Mouse (Mus musculus) CH12.LX (cell line): Measurements from ENCODE around the gene Nkd1. TPM values are rescaled to one million over a fixed set of nuclear protein-coding genes. Genes with fewer than 3 reads are reported as not detected.
A peak's percentile ranks its signal among the peaks of the same experiment; 100 is the strongest.

Source experiments
- DNase-seq: peaks from one replicate; pipeline ENCODE4 v3.0.0-alpha.2; 2013; ENCODE audit errors: extremely low read depth
- H3K27ac ChIP-seq: 2 replicates; pipeline ENCODE4 v1.5.1; 2012; ENCODE audit warnings: low read depth, mild to moderate bottlenecking, control low read depth, moderate library complexity; ENCODE audit not compliant: insufficient read depth
- H3K27me3 ChIP-seq: replicated peaks from 2 replicates; pipeline ENCODE3; 2012; ENCODE audit warnings: inconsistent platforms
- H3K36me3 ChIP-seq, 2 experiments: replicated peaks in 1 of 2; 2 replicates each; pipeline versions ENCODE3 to v1.6.1; 2012; ENCODE audit warnings: inconsistent platforms in 1 of 2, low read length in 1 of 2, mild to moderate bottlenecking in 1 of 2, mixed read lengths in 1 of 2, moderate library complexity in 1 of 2; ENCODE audit not compliant: control insufficient read depth in 1 of 2, insufficient read depth in 1 of 2
- H3K4me1 ChIP-seq, 2 experiments: 2 replicates each; pipeline ENCODE4 v1.6.1; 2012; ENCODE audit warnings: inconsistent platforms in 1 of 2, moderate library complexity in 1 of 2; ENCODE audit not compliant: insufficient read depth in 2 of 2, control insufficient read depth in 1 of 2
- H3K4me2 ChIP-seq: 2 replicates; pipeline ENCODE4 v1.6.1; 2012; ENCODE audit warnings: low read depth, mild to moderate bottlenecking, control low read depth; ENCODE audit not compliant: poor library complexity, insufficient read depth, severe bottlenecking
- H3K4me3 ChIP-seq, 3 experiments: fragments of 150-350 bp in 1 of 3; sonication (generic) in 1 of 3; replicated peaks in 1 of 3; 2 replicates each; pipeline versions ENCODE3 to v1.5.1; 2011 to 2012; ENCODE audit warnings: low read depth in 2 of 3, low read length in 2 of 3, mild to moderate bottlenecking in 2 of 3, moderate library complexity in 2 of 3, control low read depth in 1 of 3, improper control_type of control experiment in 1 of 3, inconsistent platforms in 1 of 3, mixed read lengths in 1 of 3; ENCODE audit not compliant: poor library complexity in 1 of 3
- H3K79me2 ChIP-seq: replicated peaks from 2 replicates; pipeline ENCODE4 v1.6.1; 2012; ENCODE audit warnings: mild to moderate bottlenecking, moderate library complexity; ENCODE audit not compliant: control insufficient read depth, poor library complexity, insufficient read depth, severe bottlenecking; ENCODE audit errors: extremely low read depth
- H3K9ac ChIP-seq: 2 replicates; pipeline ENCODE4 v1.6.1; 2012; ENCODE audit warnings: low read depth, mild to moderate bottlenecking, control low read depth, moderate library complexity; ENCODE audit not compliant: insufficient read depth
- H3K9me3 ChIP-seq: replicated peaks from 2 replicates; pipeline ENCODE3; 2012; ENCODE audit warnings: low read length, inconsistent platforms, mixed read lengths
- CHD1 ChIP-seq: IDR thresholded peaks from 2 replicates; pipeline ENCODE4 v1.6.1; 2012; ENCODE audit warnings: low read depth, low read length, improper control_type of control experiment, inconsistent platforms
- CTCF ChIP-seq, 2 experiments: IDR thresholded peaks in 1 of 2; conservative IDR thresholded peaks in 1 of 2; 2 replicates each; pipeline ENCODE4 v1.5.1; 2011 to 2012; ENCODE audit warnings: low read depth in 2 of 2, low read length in 2 of 2, improper control_type of control experiment in 1 of 2, inconsistent platforms in 1 of 2, mild to moderate bottlenecking in 1 of 2, moderate library complexity in 1 of 2
- E2F4 ChIP-seq: IDR thresholded peaks from 2 replicates; pipeline ENCODE4 v1.6.1; 2011; ENCODE audit warnings: low read depth, low read length, improper control_type of control experiment; ENCODE audit not compliant: insufficient replicate concordance
- ELF1 ChIP-seq: IDR thresholded peaks from 2 replicates; pipeline ENCODE4 v1.6.1; 2014; ENCODE audit warnings: low read depth, mild to moderate bottlenecking, inconsistent platforms, low read length, improper control_type of control experiment
- EP300 ChIP-seq: IDR thresholded peaks from 2 replicates; pipeline ENCODE4 v1.6.1; 2011; ENCODE audit warnings: low read length, improper control_type of control experiment
- MAX ChIP-seq: IDR thresholded peaks from 2 replicates; pipeline ENCODE4 v1.6.1; 2011; ENCODE audit warnings: low read length, improper control_type of control experiment
- MEF2A ChIP-seq: IDR thresholded peaks from 2 replicates; pipeline ENCODE4 v1.6.1; 2014; ENCODE audit warnings: low read depth, mild to moderate bottlenecking, inconsistent platforms, low read length, improper control_type of control experiment, borderline replicate concordance
- NELFE ChIP-seq: IDR thresholded peaks from 2 replicates; pipeline ENCODE4 v1.6.1; 2011; ENCODE audit warnings: low read depth, low read length, improper control_type of control experiment
- RAD21 ChIP-seq: IDR thresholded peaks from 2 replicates; pipeline ENCODE4 v1.6.1; 2011; ENCODE audit warnings: low read depth, mild to moderate bottlenecking, low read length, improper control_type of control experiment, moderate library complexity
- RCOR1 ChIP-seq: conservative IDR thresholded peaks from 2 replicates; pipeline ENCODE4 v1.6.1; 2012; ENCODE audit warnings: low read depth, mild to moderate bottlenecking, inconsistent platforms, low read length, improper control_type of control experiment
- SIN3A ChIP-seq: IDR thresholded peaks from 2 replicates; pipeline ENCODE4 v1.6.1; 2012; ENCODE audit warnings: low read length, improper control_type of control experiment, inconsistent platforms
- SMC3 ChIP-seq: IDR thresholded peaks from 2 replicates; pipeline ENCODE4 v1.6.1; 2011; ENCODE audit warnings: low read depth, low read length, improper control_type of control experiment
- UBTF ChIP-seq: IDR thresholded peaks from 2 replicates; pipeline ENCODE4 v1.6.1; 2012; ENCODE audit warnings: low read depth, mild to moderate bottlenecking, inconsistent platforms, low read length, improper control_type of control experiment, moderate library complexity
- ZC3H11A ChIP-seq: IDR thresholded peaks from 2 replicates; pipeline ENCODE4 v1.6.1; 2012; ENCODE audit warnings: low read depth, mild to moderate bottlenecking, inconsistent platforms, low read length, improper control_type of control experiment
- ZMIZ1 ChIP-seq: IDR thresholded peaks from 2 replicates; pipeline ENCODE4 v1.6.1; 2012; ENCODE audit warnings: low read depth, mild to moderate bottlenecking, inconsistent platforms, low read length, improper control_type of control experiment
- dilution Hi-C: fragments of 300-500 bp; cut with MboI; formaldehyde crosslinking; loops from 2 replicates; pipeline ENCODE4 v1.14.3; 2020; ENCODE audit warnings: low sequenced_read_pairs; ENCODE audit not compliant: extremely low pct_unique_long_range_greater_than_20kb, extremely low pct_ligation_motif_present
- in situ Hi-C: fragments of 300-500 bp; cut with MboI; formaldehyde crosslinking; loops from 3 replicates; pipeline ENCODE4 v1.14.3; 2019; ENCODE audit warnings: low sequenced_read_pairs, low pct_ligation_motif_present, low pct_unique_long_range_greater_than_20kb, mixed read lengths
- polyA plus RNA-seq: library from polyadenylated mRNA; unstranded; fragments of >175 nt; gene quantifications from 2 replicates; pipeline ENCODE4 v1.2.1, GENCODE M21; 2012; ENCODE audit warnings: low read depth; ENCODE audit not compliant: insufficient read length
- total RNA-seq, 2 experiments: library from RNA; depleted of rRNA; stranded (reverse); fragments of 300-350 nt in 1 of 2; fragments of >200 nt in 1 of 2; gene quantifications; 2 replicates each; pipeline ENCODE4 v1.2.3; 2012 to 2014

Gene Nkd1
- total and polyA plus RNA-seq, 3 experiments: 0.24 to 0.67 (median 0.30) TPM

- no peak overlapping the region for H3K4me3 ChIP-seq
- H3K27me3 ChIP-seq: peaks cover 1% of the 10 kb centered on the region
- in situ Hi-C loops: loop anchor here (25.0 kb wide), 1 partner anchor 222 kb away; no protein-coding TSS in a partner anchor
- H3K79me2 ChIP-seq: no peaks in the 10 kb centered on the region
- no peak overlapping the region for H3K4me2 ChIP-seq
- no peak overlapping the region for H3K27ac ChIP-seq
- H3K4me1 ChIP-seq: peaks cover 0 to 3% of the 10 kb centered on the region in 2 experiments; a peak in 1 of 4 replicates
- dilution Hi-C loops: no loop called here
- TF ChIP-seq RAD21 (peak; percentile 54), SMC3 (peak; percentile 82), RCOR1 (no peak), CTCF (conservative IDR thresholded peaks at IDR 0.05 in 1 of 2, IDR thresholded peaks at IDR 0.05 in 1 of 2; ENCODE audit: low read depth in 2 of 2, low read length in 2 of 2) (peak in 1 of 2 experiments; percentile 85; a peak in 2 of 4 replicates), ELF1 (0 out of 2 replicates have a peak, but pooled peaks have one; percentile 9), MAX (no peak)
- no peaks in the 10 kb centered on the region for H3K36me3 ChIP-seq
- no peak overlapping the region for H3K9ac ChIP-seq
- no peaks in the 10 kb centered on the region for H3K9me3 ChIP-seq
- DNase-seq: peak; percentile 29
Measured at GRCm38 (mm10) chr8:88539963-88540362, 18.8 kb downstream of the Nkd1 start.

DNA sequence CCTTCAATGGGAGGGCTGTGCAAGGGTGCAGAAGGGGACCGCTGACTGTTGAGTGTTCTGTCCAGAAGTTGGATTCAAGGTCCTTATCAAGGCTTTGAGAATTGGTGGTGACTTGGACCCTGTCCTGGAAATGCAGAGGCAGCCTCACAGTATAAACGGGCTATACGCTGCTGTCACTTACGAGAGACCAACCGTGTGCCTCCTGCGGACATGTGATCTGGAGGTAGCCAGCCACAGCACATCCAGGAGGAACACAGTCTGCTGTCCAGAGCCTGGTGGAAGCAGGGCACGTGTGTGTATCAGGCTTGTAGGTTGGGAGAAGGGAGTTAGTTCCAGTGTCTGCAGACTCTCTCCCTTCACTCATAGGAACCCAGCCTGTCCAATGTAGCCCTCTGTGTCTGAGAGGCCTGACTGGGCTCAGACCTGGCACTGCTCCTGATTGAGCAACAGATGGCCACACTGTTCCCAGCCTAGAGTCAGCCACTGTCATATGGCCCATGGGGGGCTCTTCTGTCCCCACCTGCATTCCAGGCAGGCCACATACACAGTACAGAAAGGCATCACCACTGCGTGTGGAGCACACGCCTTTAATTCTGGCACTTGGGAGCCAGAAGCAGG is 21.6 kb downstream of the Nkd1 start:
- Histone ChIP-seq H3K9ac (no peak overlapping the region), H3K9me3 (no peaks in the 10 kb centered on the region), H3K4me3 (no peak overlapping the region), H3K36me3 (no peaks in the 10 kb centered on the region), H3K79me2 (no peaks in the 10 kb centered on the region), H3K27ac (no peak overlapping the region), H3K4me1 (peaks cover 0 to 3% of the 10 kb centered on the region in 2 experiments; a peak in 1 of 4 replicates), H3K27me3 (no peaks in the 10 kb centered on the region), H3K4me2 (no peak overlapping the region)
- no peak for TF ChIP-seq EP300
- DNase-seq: no peak
- in situ Hi-C loops: loop anchor here (25.0 kb wide), 1 partner anchor 220 kb away; no protein-coding TSS in a partner anchor
- dilution Hi-C loops: no loop called here

DNA sequence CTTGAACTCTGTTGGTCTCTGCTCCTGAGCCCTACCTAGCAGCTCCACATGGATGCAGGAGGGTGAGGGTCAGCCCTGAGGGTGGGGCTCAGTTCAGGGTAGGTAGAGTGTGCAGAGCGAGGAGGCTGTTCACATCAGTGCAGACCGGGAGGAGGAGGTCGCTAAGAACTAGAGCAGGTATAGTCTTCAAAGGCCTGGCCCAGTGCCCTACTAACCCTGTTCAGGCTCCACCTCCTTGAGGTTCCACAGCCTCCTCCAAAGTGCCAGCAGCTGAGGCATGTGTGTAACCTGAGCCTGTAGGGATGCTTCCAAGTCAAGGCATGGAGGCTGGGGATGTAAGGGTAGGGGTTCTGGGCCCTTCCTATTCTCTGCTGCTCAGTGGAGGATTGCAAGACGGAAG is 23.5 kb downstream of the Nkd1 start:
- H3K9me3 ChIP-seq: peaks cover 9% of the 10 kb centered on the region
- no peaks in the 10 kb centered on the region for H3K27me3 ChIP-seq
- H3K9ac ChIP-seq: no peak overlapping the region
- H3K4me3 ChIP-seq: no peak overlapping the region
- DNase-seq: no peak
- TF ChIP-seq NELFE (no peak), RAD21 (no peak), MEF2A (no peak), CHD1 (no peak), E2F4 (no peak), ZMIZ1 (no peak), UBTF (no peak), SIN3A (no peak), ZC3H11A (no peak)
- H3K4me2 ChIP-seq: no peak overlapping the region
- H3K36me3 ChIP-seq: no peaks in the 10 kb centered on the region
- H3K4me1 ChIP-seq: peaks cover 0 to 3% of the 10 kb centered on the region in 2 experiments; a peak in 1 of 4 replicates
- H3K79me2 ChIP-seq: no peaks in the 10 kb centered on the region
- in situ Hi-C loops: loop anchor here (25.0 kb wide), 1 partner anchor 218 kb away; no protein-coding TSS in a partner anchor
- no peak overlapping the region for H3K27ac ChIP-seq
- dilution Hi-C loops: no loop called here
